Mouse (Mus musculus): ENCODE results near the gene Ears2.

Gene Ears2

DNA sequence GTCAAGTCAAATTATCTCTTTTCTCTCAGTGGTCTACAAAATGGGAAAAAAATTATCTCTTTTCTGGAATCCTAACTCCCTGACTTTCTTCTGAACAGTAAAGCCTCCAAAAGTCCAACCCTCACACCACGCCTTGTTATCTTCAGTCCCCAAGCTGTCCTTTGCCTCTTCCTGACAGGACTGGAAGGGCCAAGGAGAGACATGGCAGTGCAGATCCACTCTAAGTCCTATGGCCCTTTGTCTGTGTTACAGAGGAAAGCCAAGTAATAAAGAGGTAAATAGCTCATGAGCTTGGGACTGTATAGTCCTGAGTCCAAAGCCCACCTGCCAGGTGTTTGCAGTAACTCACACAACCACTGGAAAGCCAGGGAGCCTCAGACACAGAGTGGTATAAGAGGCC lies 21.4 kb downstream of the Ears2 start:
- ATAC-seq (ENCODE audit: insufficient number of reproducible peaks, low FRiP score, low TSS enrichment), result no peak

DNA sequence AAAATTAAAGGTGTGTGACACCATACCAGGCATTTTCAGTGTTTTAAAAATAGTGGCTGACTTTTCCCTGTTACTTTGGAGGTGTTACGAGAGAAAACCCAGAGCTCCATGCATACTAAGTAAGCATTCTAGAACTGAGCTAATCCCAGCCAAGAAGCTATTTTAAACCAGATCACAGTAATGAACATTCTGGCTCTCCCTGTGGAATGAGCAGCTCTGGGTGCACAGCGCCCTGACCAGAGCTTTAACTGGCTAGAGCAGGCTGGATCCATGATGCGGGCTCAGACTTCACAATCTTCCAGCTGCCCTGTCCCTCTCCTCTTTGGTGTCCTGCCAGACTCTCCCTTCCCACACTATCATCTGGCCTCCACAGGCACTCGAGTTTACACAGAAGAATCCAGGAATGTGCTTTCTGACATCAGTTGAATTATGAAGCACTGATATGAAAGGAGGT lies 21.9 kb downstream of the Ears2 start:
- no peak for ATAC-seq (ENCODE audit: insufficient number of reproducible peaks, low FRiP score, low TSS enrichment)

DNA sequence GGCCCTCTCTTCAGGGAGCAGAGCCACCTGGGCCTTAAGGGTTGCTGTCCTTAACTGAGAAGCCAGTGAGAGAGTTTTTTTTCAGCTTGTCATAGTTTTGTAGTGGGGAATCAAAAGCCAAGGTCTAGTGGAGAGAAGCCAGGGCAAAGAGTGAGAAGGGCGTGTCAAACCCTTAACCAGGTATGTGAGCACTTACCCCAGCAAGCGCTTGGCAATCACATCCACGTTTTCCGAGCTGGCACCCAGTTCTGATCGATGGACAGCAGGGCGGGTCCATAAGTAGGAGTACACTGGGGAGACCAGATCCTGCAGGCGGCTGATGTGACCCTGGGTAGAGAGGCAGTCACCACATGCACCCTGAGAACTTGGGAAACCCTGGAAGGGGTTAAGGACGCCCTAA lies 23.0 kb downstream of the Ears2 start:
- ATAC-seq (ENCODE audit: insufficient number of reproducible peaks, low FRiP score, low TSS enrichment), result no peak

DNA sequence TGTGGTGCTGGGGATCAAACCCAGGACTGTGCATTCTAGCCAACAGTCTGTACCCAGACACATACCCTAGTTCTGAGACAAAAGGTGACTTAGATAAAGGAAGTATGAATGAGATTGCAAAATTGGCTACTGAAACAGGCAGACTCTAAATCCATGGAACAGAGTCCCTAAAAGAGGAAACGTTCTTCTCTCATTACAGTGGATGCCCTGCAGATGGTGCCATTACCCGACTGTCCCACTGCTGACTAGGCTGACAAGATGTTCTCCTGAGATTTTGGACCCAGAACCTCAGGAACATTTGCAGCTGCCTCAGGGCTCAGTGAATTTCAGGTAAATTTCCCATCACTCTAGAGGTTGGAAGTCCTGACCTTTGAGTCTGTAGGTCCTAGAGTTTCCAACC lies 32.7 kb downstream of the Ears2 start:
- ATAC-seq (ENCODE audit: insufficient number of reproducible peaks, low FRiP score, low TSS enrichment), result no peak

DNA sequence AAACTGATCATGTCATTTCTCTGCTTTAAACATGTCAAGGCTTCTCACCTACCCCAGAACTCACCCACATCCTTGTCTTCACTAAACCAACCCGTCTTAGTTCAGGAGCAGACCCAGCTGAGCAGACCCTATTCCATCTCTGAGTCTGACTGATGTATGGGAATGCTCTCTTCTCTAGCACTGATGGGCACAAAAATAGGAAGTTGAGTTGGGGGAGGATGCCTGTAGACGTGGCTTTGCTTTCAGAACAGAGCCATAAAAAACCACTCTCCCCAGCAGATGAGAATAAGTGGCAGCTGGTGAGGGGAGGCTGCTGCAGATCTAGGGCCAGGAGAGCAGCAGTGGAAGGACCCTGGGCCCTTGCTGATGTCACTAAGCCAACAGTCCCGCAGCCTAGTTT lies 33.7 kb downstream of the Ears2 start:
- ATAC-seq (ENCODE audit: insufficient number of reproducible peaks, low FRiP score, low TSS enrichment), result no peak

DNA sequence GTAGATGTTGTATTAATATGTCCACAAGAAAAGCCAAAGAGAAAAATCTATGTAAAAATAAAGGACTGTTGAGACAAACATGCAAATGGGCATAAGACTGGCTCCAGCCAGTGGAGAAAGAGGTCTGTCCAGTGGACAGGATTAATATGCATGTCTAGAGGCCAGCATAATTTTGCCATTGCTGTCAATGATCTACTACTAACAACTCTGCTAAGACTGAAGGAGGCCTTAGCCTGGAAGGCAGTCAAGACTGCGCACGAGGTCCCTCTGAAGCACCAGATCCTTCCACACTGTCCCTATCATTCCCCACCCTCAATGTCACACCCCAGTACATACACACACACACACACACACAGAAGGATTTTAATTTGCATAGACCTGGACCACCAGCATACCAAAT lies 44.9 kb downstream of the Ears2 start:
- ATAC-seq (ENCODE audit: insufficient number of reproducible peaks, low FRiP score, low TSS enrichment), result no peak

DNA sequence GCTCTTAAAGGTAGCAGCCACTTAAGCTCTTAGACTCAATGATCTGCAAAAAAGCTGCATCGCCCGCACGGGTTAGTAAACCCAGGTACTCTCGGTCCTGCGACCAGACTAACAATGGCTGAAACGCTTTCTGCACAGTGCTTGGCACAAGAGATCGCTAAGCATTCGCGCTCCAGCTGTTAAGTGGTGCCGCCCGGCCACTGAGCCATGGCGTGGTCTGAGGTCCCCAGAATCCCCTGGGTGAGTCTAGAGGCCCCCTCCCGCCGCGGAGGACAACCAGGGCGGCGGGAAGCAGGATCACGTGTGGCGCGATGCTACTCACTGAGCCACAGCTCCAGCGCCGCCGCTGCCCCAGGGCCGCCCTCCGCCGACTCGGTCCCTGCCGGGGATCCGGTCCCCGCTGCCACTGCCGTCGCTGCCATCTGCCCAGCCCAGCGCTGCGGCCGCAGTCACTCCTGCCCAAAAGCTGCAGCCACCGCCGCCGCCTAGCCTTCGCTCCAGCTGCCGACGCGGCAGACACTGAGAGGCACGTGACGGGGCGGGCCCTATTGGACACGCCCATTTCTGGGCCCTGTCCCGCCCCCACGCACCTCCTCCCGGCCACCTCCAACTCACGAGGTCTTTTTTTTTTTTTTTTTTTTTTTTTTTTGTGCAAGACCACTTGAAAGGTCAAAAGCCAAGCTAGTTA lies 46.3 kb downstream of the Ears2 start, which contains the start of gene Gga2:
Gga2 (minus strand) TSS at position 556 of the 688 bp plus-strand sequence.
- peak; percentile 65 for ATAC-seq (ENCODE audit: insufficient number of reproducible peaks, low FRiP score, low TSS enrichment)

DNA sequence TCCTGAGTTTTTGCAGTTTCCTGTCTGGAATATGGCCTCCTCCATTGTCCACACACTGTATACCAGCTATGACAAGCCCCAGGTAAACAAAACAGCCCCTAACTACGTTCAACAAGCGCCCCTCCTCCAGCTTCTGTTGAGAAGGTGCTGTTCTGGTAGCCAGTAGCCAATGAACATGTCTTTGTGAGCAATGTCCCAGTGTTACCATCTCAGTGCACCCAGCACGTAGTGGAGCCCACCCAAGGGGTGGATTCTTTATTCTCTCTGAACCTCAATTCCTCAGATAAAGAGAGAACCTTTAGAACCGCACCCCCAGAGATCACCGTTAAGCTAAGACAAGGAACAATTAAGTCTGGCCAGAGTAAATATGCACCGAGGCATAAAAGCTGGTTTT lies 46.8 kb downstream of the Ears2 start:
- no peak for ATAC-seq (ENCODE audit: insufficient number of reproducible peaks, low FRiP score, low TSS enrichment)

DNA sequence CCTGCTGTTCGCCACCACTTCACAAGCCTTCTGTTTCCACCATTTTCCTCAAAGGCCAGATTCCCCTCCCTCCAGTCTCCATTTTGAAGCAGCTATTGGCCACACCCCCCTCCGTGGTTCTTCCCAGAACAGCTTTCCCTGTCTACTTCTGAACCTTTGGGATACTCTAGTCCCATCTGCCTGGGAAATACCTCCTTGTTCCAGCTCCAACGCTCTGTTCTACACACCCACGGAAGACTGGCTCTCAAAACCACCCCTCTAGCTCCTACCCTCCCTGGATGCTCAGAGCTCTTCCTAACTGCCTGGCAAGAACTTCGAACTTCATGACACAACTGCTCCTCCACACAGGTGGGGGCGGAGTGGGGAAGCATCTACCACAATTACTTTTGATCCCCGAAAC lies 48.1 kb downstream of the Ears2 start:
- no peak for ATAC-seq (ENCODE audit: insufficient number of reproducible peaks, low FRiP score, low TSS enrichment)

DNA sequence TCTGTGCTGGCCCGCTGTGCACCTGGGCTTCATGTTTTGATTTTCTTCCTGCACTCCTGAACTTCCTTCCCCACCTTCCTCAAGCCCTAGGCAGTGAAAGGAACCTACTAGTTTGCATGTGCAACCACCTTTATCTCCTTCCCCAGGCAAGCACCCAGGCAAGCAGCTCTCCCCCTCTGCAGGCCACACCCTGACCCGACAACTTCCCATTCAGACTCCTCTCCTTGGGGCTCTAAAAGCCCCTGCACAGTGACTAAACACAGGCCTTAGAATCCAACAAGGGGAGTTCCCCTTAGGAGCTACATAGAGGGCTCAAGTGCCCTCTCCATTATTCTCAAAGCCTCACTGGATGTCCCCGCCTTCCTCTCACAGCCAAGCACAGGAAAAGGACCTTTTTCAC lies 48.8 kb downstream of the Ears2 start:
- no peak for ATAC-seq (ENCODE audit: insufficient number of reproducible peaks, low FRiP score, low TSS enrichment)

DNA sequence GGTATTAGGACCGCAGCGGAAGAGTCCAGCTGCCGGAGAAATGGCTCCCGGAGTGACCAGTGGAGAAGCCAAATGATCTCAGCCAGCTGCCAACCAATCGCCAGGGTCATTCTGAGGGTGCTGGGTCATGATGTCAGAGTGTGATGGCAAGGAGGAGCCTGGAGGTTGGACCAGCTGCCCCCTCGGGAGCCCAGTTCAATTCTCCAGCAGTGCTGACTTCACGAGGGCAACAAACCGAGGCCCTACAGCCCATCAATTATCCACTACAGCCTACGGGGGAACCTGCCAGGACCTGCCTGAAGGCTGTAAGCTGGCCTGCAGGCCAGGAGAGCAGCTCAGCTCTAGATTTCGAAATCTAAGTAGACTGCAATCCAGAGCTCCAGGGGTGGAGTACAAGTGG lies 51.3 kb downstream of the Ears2 start:
- no peak for ATAC-seq (ENCODE audit: insufficient number of reproducible peaks, low FRiP score, low TSS enrichment)

DNA sequence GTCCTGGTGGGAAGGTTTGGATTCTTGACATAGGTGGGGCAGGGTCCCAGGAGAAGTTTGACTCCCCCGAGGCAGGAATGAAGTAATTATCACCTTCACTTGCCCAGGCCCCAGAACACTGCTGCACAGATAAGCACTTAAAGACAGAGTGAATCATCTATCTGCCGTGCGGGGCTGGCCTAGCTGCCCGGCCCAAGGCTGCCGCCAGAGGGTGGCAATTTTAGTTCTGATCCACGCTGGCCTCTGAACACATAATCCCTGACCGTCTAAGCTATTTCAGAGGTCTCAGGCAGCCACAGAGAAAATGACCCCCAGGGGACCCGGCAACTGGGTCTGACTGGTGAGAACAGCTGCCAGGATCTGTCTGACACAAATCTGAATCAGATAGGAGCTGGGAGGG lies 52.0 kb downstream of the Ears2 start:
- no peak for ATAC-seq (ENCODE audit: insufficient number of reproducible peaks, low FRiP score, low TSS enrichment)

DNA sequence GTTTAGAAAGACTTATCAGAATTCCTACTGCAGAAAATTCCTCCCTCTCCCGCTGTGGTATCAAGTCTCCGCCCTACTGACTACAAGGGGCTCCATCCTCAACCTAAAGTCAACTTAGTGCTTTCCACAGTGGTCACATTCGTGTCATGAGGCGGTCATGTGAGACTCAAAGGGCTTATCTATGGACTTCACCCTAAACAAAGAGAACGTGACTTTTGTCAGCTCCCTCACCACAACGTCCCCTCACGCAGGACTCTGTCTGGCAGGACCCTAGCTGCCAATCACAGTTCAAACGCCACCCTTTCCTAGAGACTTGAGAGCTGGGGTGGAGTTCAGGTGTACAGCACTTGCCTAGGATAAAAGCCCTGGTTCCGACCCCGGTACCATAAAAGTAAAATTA lies 54.1 kb downstream of the Ears2 start:
- ATAC-seq (ENCODE audit: insufficient number of reproducible peaks, low FRiP score, low TSS enrichment), result no peak

DNA sequence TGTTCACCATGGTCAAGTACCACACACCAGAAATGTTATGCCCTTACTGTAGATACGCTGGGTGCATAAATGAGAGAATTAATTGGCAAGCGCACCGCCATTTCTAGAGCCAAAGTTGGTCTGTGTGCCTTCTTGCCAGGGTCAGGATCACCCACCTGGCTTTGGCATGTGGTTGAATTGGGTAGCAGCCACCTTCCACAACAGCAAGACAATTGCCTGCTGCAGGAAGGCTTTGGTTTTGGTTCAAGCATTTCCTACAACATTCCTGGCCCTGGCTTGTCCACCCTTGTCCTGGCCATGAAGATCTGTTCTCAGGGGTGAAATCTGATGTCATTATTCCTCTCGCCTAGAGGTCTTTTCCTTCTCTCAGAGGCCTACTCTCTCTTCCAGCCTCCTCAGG lies 54.7 kb downstream of the Ears2 start:
- no peak for ATAC-seq (ENCODE audit: insufficient number of reproducible peaks, low FRiP score, low TSS enrichment)

DNA sequence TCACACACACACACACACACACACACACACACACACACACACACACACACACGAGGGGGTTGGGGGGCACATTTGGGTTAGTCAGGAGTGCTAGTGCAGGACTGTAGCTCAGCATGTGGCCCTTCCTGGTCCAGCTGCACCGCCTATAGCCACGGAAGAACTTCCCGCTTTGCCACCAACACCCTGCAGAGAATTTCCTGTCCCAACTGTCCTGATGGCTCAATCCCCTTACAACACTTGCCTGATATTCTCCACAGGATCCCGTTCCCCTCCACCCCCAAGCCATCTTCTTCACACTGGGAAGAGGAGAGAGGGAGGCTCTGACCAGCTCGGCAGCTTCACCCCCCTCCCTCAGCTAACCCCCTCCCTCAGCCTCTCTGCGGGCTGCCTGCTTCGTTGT lies 66.7 kb downstream of the Ears2 start:
- no peak for ATAC-seq (ENCODE audit: insufficient number of reproducible peaks, low FRiP score, low TSS enrichment)

DNA sequence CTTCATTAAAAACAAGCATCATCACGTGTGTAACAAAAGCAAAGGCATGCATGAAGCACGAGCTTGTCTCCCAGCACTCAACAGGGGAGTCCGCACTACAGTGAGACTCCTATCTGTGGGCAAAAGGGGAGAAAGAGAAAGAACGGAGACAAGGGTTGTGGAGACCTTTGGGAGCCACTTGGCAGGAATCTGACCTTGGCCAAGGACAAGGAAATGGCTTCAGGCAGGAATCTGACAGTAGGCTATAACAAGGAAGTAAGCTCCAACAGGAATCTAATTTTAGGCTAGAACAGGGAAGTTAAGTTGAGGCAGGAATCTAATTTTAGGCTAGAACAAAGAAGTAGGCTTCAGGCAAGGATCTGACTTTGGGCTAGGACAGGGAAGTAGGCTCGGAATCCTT lies 71.1 kb downstream of the Ears2 start:
- no peak for ATAC-seq (ENCODE audit: insufficient number of reproducible peaks, low FRiP score, low TSS enrichment)

Data from cerebellum, adult (tissue).